Mouse (Mus musculus): ENCODE measurements around the gene Nr3c2. TPM values are rescaled to one million over a fixed set of nuclear protein-coding genes. Genes with fewer than 3 reads are reported as not detected.

Nr3c2 gene
- polyA plus RNA-seq, 1 experiment, result 1.2 TPM

- Histone ChIP-seq H3K9ac (ENCODE audit: low read depth, poor library complexity, severe bottlenecking) (no peak overlapping the region), H3K36me3 (ENCODE audit: control insufficient read depth, insufficient read depth, low read length, poor library complexity, severe bottlenecking) (no peaks in the 10 kb centered on the region), H3K4me1 (ENCODE audit: control insufficient read depth, insufficient read depth, low read length) (no peaks in the 10 kb centered on the region), H3K9me3 (replicated peaks; ENCODE audit: control insufficient read depth, insufficient read depth, low read length, poor library complexity, severe bottlenecking) (peaks cover 22% of the 10 kb centered on the region), H3K27ac (ENCODE audit: insufficient read depth, low read length) (no peak overlapping the region), H3K4me3 (ENCODE audit: low read depth, low read length) (no peak overlapping the region), H3K27me3 (ENCODE audit: control insufficient read depth, insufficient read depth, low read length, poor library complexity, severe bottlenecking) (no peaks in the 10 kb centered on the region)
- no peak for TF ChIP-seq POLR2A (IDR thresholded peaks at IDR 0.05; ENCODE audit: insufficient read depth, low read length)
- no peak for TF ChIP-seq EP300 (IDR thresholded peaks at IDR 0.05; ENCODE audit: insufficient read depth, low read depth, low read length)
- no peak for TF ChIP-seq CTCF (IDR thresholded peaks at IDR 0.05; ENCODE audit: low read depth, low read length)
Observed at GRCm38 (mm10) chr8:77294599-77294998, 395.4 kb downstream of the Nr3c2 start.
